Mouse (Mus musculus) bone marrow macrophage, adult 2 months (primary cell): ENCODE results near the gene Tgfbr1.

Source experiments
- CTCF ChIP-seq: IDR thresholded peaks from 2 replicates; pipeline ENCODE4 v1.5.1; 2012; ENCODE audit warnings: low read depth, mild to moderate bottlenecking, low read length, moderate library complexity
- POLR2A ChIP-seq: IDR thresholded peaks from 2 replicates; pipeline ENCODE4 v1.6.1; 2012; ENCODE audit warnings: mild to moderate bottlenecking, low read depth, low read length, borderline replicate concordance

DNA sequence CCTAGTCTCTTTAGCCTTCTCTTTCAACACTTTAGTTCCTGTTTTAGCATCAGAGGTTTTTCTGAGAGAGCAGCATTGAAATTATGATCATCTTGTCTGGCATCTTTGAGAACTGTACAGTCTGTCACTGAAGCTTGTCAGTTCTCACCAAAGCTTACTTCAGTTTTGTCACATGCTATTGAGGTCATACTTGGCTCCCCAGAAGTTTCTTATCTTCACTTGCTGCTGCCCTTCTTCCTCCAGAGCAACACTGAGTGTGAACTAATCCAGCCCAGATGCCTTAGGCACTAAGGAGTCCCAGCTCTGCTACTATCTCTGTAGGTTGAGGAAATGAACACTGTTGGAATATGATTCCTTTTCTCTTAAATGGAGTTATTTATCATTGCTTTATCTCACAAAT, 49.2 kb downstream of the Tgfbr1 start:
- TF ChIP-seq CTCF (no peak), POLR2A (no peak)
